Mouse (Mus musculus) hindbrain, embryonic 11.5 days (tissue): ENCODE results near the gene Olfr374. TPM values are rescaled to one million over a fixed set of nuclear protein-coding genes. Genes with fewer than 3 reads are reported as not detected.
A peak's percentile ranks its signal among the peaks of the same experiment; 100 is the strongest.

Experiments used
- ATAC-seq: fragments of 200-750 bp; cut with Nextera tagmentation; 2 replicates; pipeline ENCODE4 v1.8.0; 2017; ENCODE audit warnings: mild to moderate bottlenecking, moderate TSS enrichment, moderate library complexity; ENCODE audit not compliant: low FRiP score
- DNase-seq: peaks from one replicate; pipeline ENCODE4 v3.0.0-alpha.2; 2015; ENCODE audit warnings: low spot score
- H3K27ac ChIP-seq: fragments of 300-500 bp; sonication (generic); 2 replicates; pipeline ENCODE4 v1.5.1; 2014; ENCODE audit warnings: mild to moderate bottlenecking, low read depth, low read length
- H3K27me3 ChIP-seq: fragments of 300-500 bp; sonication (generic); 2 replicates; pipeline ENCODE4 v1.6.1; 2014; ENCODE audit warnings: mild to moderate bottlenecking, low read length, moderate library complexity, mixed read lengths; ENCODE audit not compliant: control insufficient read depth, insufficient read depth
- H3K36me3 ChIP-seq: fragments of 300-500 bp; sonication (generic); 2 replicates; pipeline ENCODE4 v1.6.1; 2014; ENCODE audit warnings: mild to moderate bottlenecking, low read length, moderate library complexity, mixed read lengths; ENCODE audit not compliant: control insufficient read depth, insufficient read depth
- H3K4me1 ChIP-seq: fragments of 300-500 bp; sonication (generic); replicated peaks from 2 replicates; pipeline ENCODE4 v1.6.1; 2014; ENCODE audit warnings: low read length, mixed read lengths; ENCODE audit not compliant: control insufficient read depth, insufficient read depth
- H3K4me2 ChIP-seq: fragments of 300-500 bp; sonication (generic); replicated peaks from 2 replicates; pipeline ENCODE4 v1.6.1; 2014; ENCODE audit warnings: mild to moderate bottlenecking, low read depth, low read length
- H3K4me3 ChIP-seq: fragments of 300-500 bp; sonication (generic); 2 replicates; pipeline ENCODE4 v1.5.1; 2014; ENCODE audit warnings: low read depth, low read length
- H3K9ac ChIP-seq: fragments of 300-500 bp; sonication (generic); 2 replicates; pipeline ENCODE4 v1.6.1; 2014; ENCODE audit warnings: low read depth, low read length
- H3K9me3 ChIP-seq: fragments of 300-500 bp; sonication (generic); 2 replicates; pipeline ENCODE4 v1.6.1; 2016; ENCODE audit warnings: low read length; ENCODE audit not compliant: control insufficient read depth
- WGBS: fragments of 180-500 bp; shearing (Covaris S2); extraction: QIAGEN DNeasy Blood & Tissue Kit; methylation state at CpG from one replicate; pipeline ENCODE4 v1.1.7; 2014; 5-methylcytosine and 5-hydroxymethylcytosine counted together
- polyA plus RNA-seq: library from polyadenylated mRNA; unstranded; fragments of >200 nt; fragmentation: Nextera tagmentation; extraction: Ambion mirVana; gene quantifications from 2 replicates; pipeline ENCODE4 v1.2.1, GENCODE M21; 2014

Gene Olfr374
- polyA plus RNA-seq, 1 experiment from 2014 or later, result not detected

DNA sequence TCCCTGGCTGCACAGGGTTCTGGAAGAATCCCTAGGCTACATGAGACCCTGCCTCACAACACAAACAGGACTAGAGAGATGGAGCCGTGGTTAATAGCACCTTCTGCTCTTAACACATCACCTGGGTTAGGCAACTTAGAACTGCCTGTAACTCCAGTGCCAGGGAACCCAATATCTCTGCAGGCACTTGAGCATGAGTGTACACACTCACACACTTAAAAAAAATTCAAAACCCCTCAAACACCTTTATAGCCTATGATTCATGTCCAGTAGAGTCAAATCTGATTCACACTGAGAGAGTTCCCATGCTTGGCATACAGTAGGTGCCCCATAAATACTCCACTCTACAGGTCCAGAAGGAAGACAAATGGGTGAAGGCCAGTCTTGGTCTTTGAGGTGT is 25.6 kb downstream of the Olfr374 start:
- no peaks in the 10 kb centered on the region for H3K9me3 ChIP-seq
- H3K4me1 ChIP-seq, result no peaks in the 10 kb centered on the region
- H3K36me3 ChIP-seq, result no peaks in the 10 kb centered on the region
- no peak overlapping the region for H3K9ac ChIP-seq
- ATAC-seq (no peak), DNase-seq (no peak)
- no peak overlapping the region for H3K4me3 ChIP-seq
- H3K4me2 ChIP-seq, result no peak overlapping the region
- no peak overlapping the region for H3K27ac ChIP-seq
- no peaks in the 10 kb centered on the region for H3K27me3 ChIP-seq
- WGBS, result 83% methylated on average over 1 of the region's 1 CpGs

DNA sequence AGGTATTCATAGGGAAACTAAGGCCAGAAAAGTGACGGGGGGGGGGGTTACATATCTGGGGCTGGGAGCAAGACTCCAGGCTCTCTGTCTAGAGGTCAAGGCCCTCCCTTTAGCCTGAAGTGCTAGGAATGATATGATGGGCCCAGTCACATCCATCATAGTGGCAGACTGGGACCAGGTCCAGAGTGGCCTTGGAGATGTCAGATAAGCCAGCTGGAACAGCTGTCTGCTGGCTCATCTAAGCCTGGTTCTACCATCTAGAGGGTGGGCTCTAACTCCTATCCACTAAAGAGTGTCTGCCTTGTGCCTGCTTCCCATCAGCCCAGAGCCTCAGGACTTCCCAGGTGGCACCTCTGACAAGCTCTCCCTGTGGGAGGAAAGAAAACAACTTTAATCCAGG is 26.1 kb downstream of the Olfr374 start:
- ATAC-seq (no peak), DNase-seq (no peak)
- Histone ChIP-seq H3K27ac (no peak overlapping the region), H3K27me3 (no peaks in the 10 kb centered on the region), H3K4me3 (no peak overlapping the region), H3K4me2 (no peak overlapping the region), H3K9ac (no peak overlapping the region), H3K4me1 (no peaks in the 10 kb centered on the region), H3K36me3 (no peaks in the 10 kb centered on the region), H3K9me3 (no peaks in the 10 kb centered on the region)
- 87% methylated on average over 1 of the region's 1 CpGs for WGBS

DNA sequence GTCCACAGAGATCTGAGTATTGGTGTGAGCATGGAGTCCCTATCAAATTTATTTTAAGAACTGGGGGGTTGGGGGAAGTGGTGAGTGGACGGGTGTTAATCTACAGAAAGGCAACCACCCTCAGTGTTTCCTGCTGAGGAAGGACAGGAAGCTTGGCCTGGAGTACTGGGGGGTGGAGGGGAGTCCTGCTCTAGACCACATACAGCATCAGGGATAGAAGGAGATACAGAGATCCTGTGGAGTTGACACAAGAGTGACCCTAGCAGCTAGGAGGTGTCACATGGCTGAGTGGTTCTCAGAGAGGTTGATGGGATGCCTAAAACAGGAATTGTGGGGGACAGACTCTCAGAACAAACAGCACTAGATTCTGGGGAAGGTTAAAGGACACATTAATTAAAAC is 26.7 kb downstream of the Olfr374 start:
- WGBS, result 75% methylated on average over 1 of the region's 1 CpGs
- DNase-seq (no peak), ATAC-seq (no peak)
- H3K9me3 ChIP-seq, result no peaks in the 10 kb centered on the region
- H3K9ac ChIP-seq, result no peak overlapping the region
- no peaks in the 10 kb centered on the region for H3K27me3 ChIP-seq
- H3K4me1 ChIP-seq, result no peaks in the 10 kb centered on the region
- no peak overlapping the region for H3K4me3 ChIP-seq
- no peak overlapping the region for H3K4me2 ChIP-seq
- no peak overlapping the region for H3K27ac ChIP-seq
- no peaks in the 10 kb centered on the region for H3K36me3 ChIP-seq

GRCm38 (mm10) chr8:72134756-72135445 is 28.1 kb downstream of the Olfr374 start, which contains the start of gene Tpm4:
TSS of gene Tpm4 (plus strand) at chr8:72134975.
- WGBS, result 3% methylated on average over 20 of the region's 49 CpGs

GRCm38 (mm10) chr8:72135446-72136301 is 28.8 kb downstream of the Olfr374 start:
- DNase-seq (peak; percentile 83), ATAC-seq (peak; percentile 81)
- Histone ChIP-seq H3K4me1 (no peaks in the 10 kb centered on the region), H3K9ac (peak overlapping the region; percentile 94), H3K36me3 (0 out of 2 replicates have a peak, but pooled peaks cover 2% of the 10 kb centered on the region), H3K4me2 (peak overlapping the region; percentile 79), H3K9me3 (no peaks in the 10 kb centered on the region), H3K27ac (peak overlapping the region; percentile 88), H3K27me3 (no peaks in the 10 kb centered on the region), H3K4me3 (peak overlapping the region; percentile 80)
- under 1% methylated on average over 44 of the region's 62 CpGs for WGBS

More at GRCm38 (mm10) chr8:72134756-72135445, 28.1 kb downstream of the Olfr374 start, which contains the start of gene Tpm4:
- peak within 1 kb of the TSS; percentile 94 for H3K9ac ChIP-seq
- ATAC-seq, result peak; percentile 89
- no peak for DNase-seq
- peak within 1 kb of the TSS; percentile 79 for H3K4me2 ChIP-seq
- peak within 1 kb of the TSS; percentile 88 for H3K27ac ChIP-seq
- H3K4me1 ChIP-seq, result no peaks in the 10 kb centered on the region
- no peaks in the 10 kb centered on the region for H3K9me3 ChIP-seq
- 0 out of 2 replicates have a peak, but pooled peaks cover 2% of the 10 kb centered on the region for H3K36me3 ChIP-seq
- no peaks in the 10 kb centered on the region for H3K27me3 ChIP-seq
- H3K4me3 ChIP-seq, result peak within 1 kb of the TSS; percentile 80

GRCm38 (mm10) chr8:72136302-72136978 is 29.6 kb downstream of the Olfr374 start:
- peak overlapping the region; percentile 94 for H3K9ac ChIP-seq
- H3K4me2 ChIP-seq, result peak overlapping the region; percentile 79
- under 1% methylated on average over 18 of the region's 18 CpGs for WGBS
- H3K4me1 ChIP-seq, result no peaks in the 10 kb centered on the region
- H3K4me3 ChIP-seq, result peak overlapping the region; percentile 80
- peak overlapping the region; percentile 88 for H3K27ac ChIP-seq
- ATAC-seq, result peak; percentile 23
- H3K36me3 ChIP-seq, result peaks cover 7% of the 10 kb centered on the region; the same call in 1 of the 2 replicates
- peak; percentile 73 for DNase-seq
- H3K27me3 ChIP-seq, result no peaks in the 10 kb centered on the region
- no peaks in the 10 kb centered on the region for H3K9me3 ChIP-seq

DNA sequence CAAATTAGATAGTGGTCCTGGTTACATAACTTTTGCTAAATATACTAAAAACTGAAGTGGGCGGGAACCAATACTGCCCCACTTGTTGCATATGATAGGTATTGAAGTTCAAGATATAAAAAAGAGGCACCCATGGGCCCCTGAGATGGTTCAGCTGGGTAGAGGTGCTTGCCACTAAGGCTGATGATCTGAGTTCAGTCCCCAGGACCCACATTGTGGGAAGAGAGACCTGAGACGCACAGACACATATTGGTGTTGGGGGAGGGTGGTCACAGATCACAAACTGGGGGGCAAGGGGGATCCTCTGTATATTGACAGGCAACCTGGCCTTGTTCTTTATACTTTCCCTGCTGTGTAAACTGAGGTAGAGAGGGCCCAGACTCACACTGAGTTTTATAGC is 30.6 kb downstream of the Olfr374 start:
- no peak for ATAC-seq
- WGBS, result 87% methylated on average over 2 of the region's 2 CpGs

DNA sequence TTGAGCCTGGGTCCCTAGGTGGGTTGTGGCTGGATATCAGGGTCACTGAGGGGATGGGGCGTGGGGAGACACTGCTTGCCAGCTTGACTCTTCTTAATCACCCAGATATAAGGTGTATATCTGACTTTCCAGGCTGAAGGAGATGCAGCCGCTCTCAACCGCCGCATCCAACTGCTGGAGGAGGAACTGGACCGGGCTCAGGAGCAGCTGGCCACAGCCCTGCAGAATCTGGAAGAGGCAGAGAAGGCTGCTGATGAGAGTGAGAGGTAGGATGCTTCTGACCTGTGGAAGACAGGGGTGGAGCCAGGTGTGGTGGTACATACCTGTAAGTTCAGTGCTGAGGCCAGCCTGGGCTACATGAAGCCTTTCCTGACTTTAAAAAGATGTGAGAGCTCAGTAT is 31.6 kb downstream of the Olfr374 start:
- no peak for ATAC-seq
- peaks cover 10% of the 10 kb centered on the region for H3K36me3 ChIP-seq
- H3K9ac ChIP-seq, result no peak overlapping the region
- no peak for DNase-seq
- no peak overlapping the region for H3K4me3 ChIP-seq
- WGBS, result 97% methylated on average over 5 of the region's 5 CpGs
- no peak overlapping the region for H3K4me2 ChIP-seq
- no peaks in the 10 kb centered on the region for H3K27me3 ChIP-seq
- no peak overlapping the region for H3K27ac ChIP-seq
- H3K9me3 ChIP-seq, result no peaks in the 10 kb centered on the region
- no peaks in the 10 kb centered on the region for H3K4me1 ChIP-seq

More for the DNA sequence above, 30.6 kb downstream of the Olfr374 start:
- H3K4me2 ChIP-seq, result no peak overlapping the region
- no peak overlapping the region for H3K27ac ChIP-seq
- no peak overlapping the region for H3K9ac ChIP-seq
- H3K4me3 ChIP-seq, result no peak overlapping the region
- H3K9me3 ChIP-seq, result no peaks in the 10 kb centered on the region
- H3K36me3 ChIP-seq, result peaks cover 10% of the 10 kb centered on the region
- DNase-seq, result no peak
- H3K27me3 ChIP-seq, result no peaks in the 10 kb centered on the region
- no peaks in the 10 kb centered on the region for H3K4me1 ChIP-seq
